Mouse (Mus musculus): ENCODE measurements at regions not wholly inside any gene's neighbourhood (a gene's known extent, or its start where the extent isn't known, plus 50 kb on each side); places are given as distances from the start of the nearest gene placed in this dataset.

DNA sequence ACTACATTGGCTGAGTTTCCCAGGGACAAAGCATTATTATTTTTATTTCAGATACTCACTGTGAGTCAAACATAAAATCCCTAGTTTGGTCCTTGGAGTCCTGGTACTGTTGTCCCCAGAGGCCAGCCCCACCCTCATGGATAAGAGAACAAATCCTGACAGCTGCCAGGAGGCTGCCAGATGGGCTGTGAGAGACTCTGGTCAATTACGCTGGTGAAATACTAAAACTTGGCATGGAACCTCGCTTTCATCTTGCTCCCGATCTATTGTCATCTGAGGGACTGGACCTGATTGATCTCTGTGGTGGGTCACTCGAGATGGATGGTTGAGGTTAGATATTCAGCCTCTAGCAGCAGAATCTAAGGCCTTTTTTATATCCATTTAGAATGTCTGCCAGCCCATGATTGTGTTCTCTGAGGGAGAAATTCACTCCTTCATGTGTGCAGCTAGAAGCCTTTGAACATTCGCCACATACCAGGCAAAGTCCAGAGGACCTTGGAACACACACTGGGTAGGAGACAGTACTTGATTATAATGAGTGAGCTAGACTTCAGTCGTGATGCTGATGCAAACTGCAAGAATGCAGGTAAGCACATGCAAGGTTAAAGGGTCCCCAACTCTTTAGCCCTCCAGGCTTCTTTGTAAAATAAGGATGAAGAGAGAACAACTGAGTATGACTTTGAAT is 95.4 kb upstream of the Sox11 start:
- TF ChIP-seq CTCF (IDR thresholded peaks at IDR 0.05; ENCODE audit: control insufficient read depth, insufficient read depth, insufficient read length) (no peak), CEBPB (IDR thresholded peaks at IDR 0.05; ENCODE audit: low read depth) (no peak), MYOG (IDR thresholded peaks at IDR 0.05; ENCODE audit: control insufficient read depth, extremely low read depth, insufficient read length) (no peak)
